Mouse (Mus musculus) ES-Bruce4 (cell line): ENCODE data around the gene Olfr789.

Experiments used
- CTCF ChIP-seq: IDR thresholded peaks from one replicate; pipeline ENCODE4 v1.8.1; 2011; ENCODE audit warnings: low read depth, low read length
- POLR2A ChIP-seq: IDR thresholded peaks from one replicate; pipeline ENCODE4 v1.8.1; 2011; ENCODE audit warnings: low read length; ENCODE audit not compliant: insufficient read depth

DNA sequence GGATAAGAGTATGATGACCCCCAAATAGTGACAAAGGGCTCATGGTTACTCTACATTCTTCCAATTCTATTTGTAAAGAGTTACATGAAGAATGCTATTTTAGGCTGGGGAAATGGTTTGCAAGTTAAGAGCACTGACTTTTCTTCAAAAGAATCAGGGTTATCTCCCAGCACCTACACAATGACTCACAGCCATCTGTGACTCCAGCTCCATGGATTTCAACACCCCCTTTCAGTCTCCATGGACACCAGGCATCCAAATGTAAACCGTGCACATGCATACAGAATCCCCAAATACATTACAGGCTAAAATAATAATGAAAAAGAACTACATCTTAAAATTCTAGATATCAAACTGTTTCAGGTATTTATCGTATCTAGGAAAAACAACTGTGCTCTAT, 5.5 kb downstream of the Olfr789 start:
- TF ChIP-seq CTCF = no peak
- TF ChIP-seq POLR2A = no peak
